In genomic region chr7:36198091-36198700, GRCm38 (mm10) we compare ENCODE assay signal across 19 mouse cellular contexts.
DNase-seq lines count a peak whose midpoint lies in the region; ATAC-seq and TF ChIP-seq lines count a peak whose summit lies in the region.
"Had no signal": no experiment of that assay in that cellular context is flagged by ENCODE, and none has a peak within 500 bp of the region (broad histone marks: within the 10 kb centered on the region; RNA-seq: fewer than 3 reads in every experiment).

No protein-coding gene starts in this region.

- WGBS in hindbrain, postnatal 0 days: 76% methylated on average over 16 of the region's 16 CpGs
- 90% methylated on average over 16 of the region's 16 CpGs for WGBS in hindbrain, embryonic 10.5 days
- 88% methylated on average over 16 of the region's 16 CpGs for WGBS in stomach, embryonic 14.5 days
- 87% methylated on average over 16 of the region's 16 CpGs for WGBS in stomach, postnatal 0 days
- WGBS in midbrain, embryonic 16.5 days: 92% methylated on average over 16 of the region's 16 CpGs

- intact Hi-C loops in gastrocnemius, postnatal 36 days (cut with DNase I): no loop called here

- H3K4me1 ChIP-seq in hindbrain, postnatal 0 days (ENCODE audit: insufficient read depth, low read length): no peaks in the 10 kb centered on the region
- H3K4me1 ChIP-seq in hindbrain, embryonic 10.5 days (replicated peaks): no peaks in the 10 kb centered on the region
- no peaks in the 10 kb centered on the region for H3K4me1 ChIP-seq in stomach, embryonic 14.5 days (ENCODE audit: control insufficient read depth, insufficient read depth, low read length)
- no peaks in the 10 kb centered on the region for H3K4me1 ChIP-seq in stomach, postnatal 0 days (replicated peaks; ENCODE audit: control insufficient read depth, insufficient read depth)
- no peaks in the 10 kb centered on the region for H3K4me1 ChIP-seq in midbrain, embryonic 16.5 days (ENCODE audit: control insufficient read depth, insufficient read depth, low read length)
- H3K4me1 ChIP-seq: embryonic facial prominence, embryonic 12.5 days; forebrain, embryonic 12.5 days had no signal

- H3K9ac ChIP-seq in hindbrain, postnatal 0 days (replicated peaks; ENCODE audit: low read length): no peak overlapping the region
- H3K9ac ChIP-seq in stomach, embryonic 14.5 days (replicated peaks; ENCODE audit: low read depth, low read length): 0 out of 2 replicates have a peak overlapping the region, but pooled peaks have one; percentile 6
- H3K9ac ChIP-seq in stomach, postnatal 0 days (ENCODE audit: low read length): no peak overlapping the region
- H3K9ac ChIP-seq in midbrain, embryonic 16.5 days (ENCODE audit: low read depth, low read length): no peak overlapping the region
- H3K9ac ChIP-seq: embryonic facial prominence, embryonic 12.5 days; forebrain, embryonic 12.5 days; forebrain, postnatal 0 days; hindbrain, embryonic 15.5 days had no signal

- no peak overlapping the region for H3K4me3 ChIP-seq in hindbrain, postnatal 0 days (ENCODE audit: low read length)
- no peak overlapping the region for H3K4me3 ChIP-seq in hindbrain, embryonic 10.5 days
- no peak overlapping the region for H3K4me3 ChIP-seq in stomach, embryonic 14.5 days (ENCODE audit: low read depth, low read length)
- H3K4me3 ChIP-seq in stomach, postnatal 0 days (ENCODE audit: low read depth, low read length): no peak overlapping the region
- H3K4me3 ChIP-seq in midbrain, embryonic 16.5 days (ENCODE audit: low read depth, low read length): no peak overlapping the region
- H3K4me3 ChIP-seq: embryonic facial prominence, embryonic 12.5 days; forebrain, embryonic 12.5 days; hindbrain, embryonic 15.5 days had no signal

- ATAC-seq in hindbrain, postnatal 0 days: no peak
- no peak for ATAC-seq in stomach, embryonic 14.5 days (ENCODE audit: insufficient number of reproducible peaks, insufficient read depth, low FRiP score, low read depth)
- ATAC-seq in stomach, postnatal 0 days (ENCODE audit: low FRiP score, low TSS enrichment): no peak
- no peak for ATAC-seq in midbrain, embryonic 16.5 days
- ATAC-seq: forebrain, postnatal 0 days; inflammation-experienced regulatory T-cells, adult 6 months; intestine, postnatal 0 days had no signal

- H3K4me2 ChIP-seq in hindbrain, postnatal 0 days (ENCODE audit: low read depth, low read length): no peak overlapping the region
- H3K4me2 ChIP-seq in stomach, embryonic 14.5 days (replicated peaks; ENCODE audit: low read depth, low read length): no peak overlapping the region
- no peak overlapping the region for H3K4me2 ChIP-seq in stomach, postnatal 0 days (replicated peaks; ENCODE audit: low read depth)
- H3K4me2 ChIP-seq in midbrain, embryonic 16.5 days (ENCODE audit: low read length): no peak overlapping the region
- H3K4me2 ChIP-seq: embryonic facial prominence, embryonic 12.5 days; forebrain, embryonic 12.5 days; hindbrain, embryonic 15.5 days had no signal

- no peak overlapping the region for H3K27ac ChIP-seq in hindbrain, postnatal 0 days
- no peak overlapping the region for H3K27ac ChIP-seq in hindbrain, embryonic 10.5 days
- no peak overlapping the region for H3K27ac ChIP-seq in stomach, embryonic 14.5 days (ENCODE audit: low read length)
- H3K27ac ChIP-seq in stomach, postnatal 0 days (replicated peaks): no peak overlapping the region
- no peak overlapping the region for H3K27ac ChIP-seq in midbrain, embryonic 16.5 days (ENCODE audit: low read length)
- H3K27ac ChIP-seq: embryonic facial prominence, embryonic 12.5 days; forebrain, embryonic 12.5 days; hindbrain, embryonic 15.5 days had no signal

- no peaks in the 10 kb centered on the region for H3K27me3 ChIP-seq in hindbrain, postnatal 0 days (ENCODE audit: insufficient read depth, low read length)
- H3K27me3 ChIP-seq in hindbrain, embryonic 10.5 days (ENCODE audit: insufficient read depth, poor library complexity, severe bottlenecking): no peaks in the 10 kb centered on the region
- no peaks in the 10 kb centered on the region for H3K27me3 ChIP-seq in stomach, embryonic 14.5 days (ENCODE audit: control insufficient read depth, insufficient read depth, low read length)
- H3K27me3 ChIP-seq in stomach, postnatal 0 days (ENCODE audit: control insufficient read depth, insufficient read depth, low read length): no peaks in the 10 kb centered on the region
- no peaks in the 10 kb centered on the region for H3K27me3 ChIP-seq in midbrain, embryonic 16.5 days (ENCODE audit: control insufficient read depth, insufficient read depth, low read depth, low read length)
- H3K27me3 ChIP-seq: embryonic facial prominence, embryonic 12.5 days; forebrain, embryonic 12.5 days; hindbrain, embryonic 15.5 days had no signal

- DNase-seq in gastrocnemius, adult 18-20 months (ENCODE audit: low spot score): peak; percentile 2
- DNase-seq in gastrocnemius, postnatal 36 days: no peak
- peak; percentile 13 for DNase-seq in hindbrain, postnatal 0 days (ENCODE audit: low spot score)
- no peak for DNase-seq in hindbrain, embryonic 10.5 days (ENCODE audit: low spot score)
- no peak for DNase-seq in stomach, postnatal 0 days (ENCODE audit: low spot score)
- DNase-seq in gonadal fat pad, adult 2 months (ENCODE audit: low read depth): peak; percentile 70
- DNase-seq: adrenal gland, adult 2 months; adrenal gland, postnatal 25 days; cerebellum, adult 11-12 months; cerebellum, adult 9-11 months; forebrain, postnatal 0 days; heart, postnatal 10 days had no signal

- H3K9me3 ChIP-seq in hindbrain, postnatal 0 days (ENCODE audit: low read length): 0 out of 2 replicates have a peak, but pooled peaks cover 4% of the 10 kb centered on the region
- no peaks in the 10 kb centered on the region for H3K9me3 ChIP-seq in hindbrain, embryonic 10.5 days
- H3K9me3 ChIP-seq in stomach, embryonic 14.5 days (ENCODE audit: control insufficient read depth, low read depth, low read length): no peaks in the 10 kb centered on the region
- no peaks in the 10 kb centered on the region for H3K9me3 ChIP-seq in stomach, postnatal 0 days (ENCODE audit: control insufficient read depth, low read length)
- H3K9me3 ChIP-seq in midbrain, embryonic 16.5 days (replicated peaks; ENCODE audit: control insufficient read depth, low read length, poor library complexity, severe bottlenecking): peaks cover 3% of the 10 kb centered on the region; the same call in 1 of the 2 replicates
- H3K9me3 ChIP-seq: embryonic facial prominence, embryonic 12.5 days; forebrain, embryonic 12.5 days; hindbrain, embryonic 15.5 days had no signal

- TF ChIP-seq CTCF in hindbrain, postnatal 0 days (IDR thresholded peaks at IDR 0.05; ENCODE audit: low read depth): 0 out of 2 replicates have a peak, but pooled peaks have one; percentile 2
- no peak for TF ChIP-seq CTCF in stomach, postnatal 0 days (IDR thresholded peaks at IDR 0.05; ENCODE audit: low read depth)

- no peak for TF ChIP-seq EP300 in stomach, postnatal 0 days (optimal IDR thresholded peaks at IDR 0.05)

- no peaks in the 10 kb centered on the region for H3K36me3 ChIP-seq in hindbrain, postnatal 0 days (ENCODE audit: insufficient read depth, low read length)
- no peaks in the 10 kb centered on the region for H3K36me3 ChIP-seq in hindbrain, embryonic 10.5 days
- H3K36me3 ChIP-seq in stomach, embryonic 14.5 days (ENCODE audit: control insufficient read depth, insufficient read depth, low read length): no peaks in the 10 kb centered on the region
- H3K36me3 ChIP-seq in stomach, postnatal 0 days (ENCODE audit: control insufficient read depth, insufficient read depth, low read length): no peaks in the 10 kb centered on the region
- H3K36me3 ChIP-seq in midbrain, embryonic 16.5 days (ENCODE audit: control insufficient read depth, insufficient read depth, low read length): no peaks in the 10 kb centered on the region
- H3K36me3 ChIP-seq: embryonic facial prominence, embryonic 12.5 days; forebrain, embryonic 12.5 days; hindbrain, embryonic 15.5 days had no signal

Comparison
In these comparisons a context has a peak if more than half of its experiments do, and no peak if none do; other contexts are left out.
1. DNase-seq: peak in gastrocnemius, adult 18-20 months (single experiment), hindbrain, postnatal 0 days (single experiment) and gonadal fat pad, adult 2 months (single experiment); none in gastrocnemius, postnatal 36 days (0 of 2), hindbrain, embryonic 10.5 days (single experiment) and stomach, postnatal 0 days (single experiment).